Mouse (Mus musculus) layer of hippocampus, postnatal 10 days (tissue): ENCODE data around the gene Syndig1. TPM values are rescaled to one million over a fixed set of nuclear protein-coding genes. Genes with fewer than 3 reads are reported as not detected.

ENCODE experiments used
- DNase-seq, 2 experiments: peaks; one replicate each; pipeline ENCODE4 v3.0.0; 2021; ENCODE audit warnings: low spot score in 2 of 2
- long read RNA-seq: library from polyadenylated mRNA; stranded (forward); transcript quantifications from one replicate; pipeline ENCODE4 v2.0.0, GENCODE M21; 2023
- total RNA-seq, 2 experiments: library from RNA; stranded (reverse); gene quantifications; 2 replicates each; pipeline ENCODE4 v1.2.3; 2021

The Syndig1 gene
- 10 to 100 TPM; 44.2 to 48.2 TPM for total RNA-seq
- long read RNA-seq, transcript Syndig1-202 (4 exons, 2,050 nt): major isoform, 23 of 41 reads
- long read RNA-seq, partial matches to known transcripts: 7 of 41 reads
- long read RNA-seq, other reads (novel, unspliced or antisense): 11 of 41 reads

DNA sequence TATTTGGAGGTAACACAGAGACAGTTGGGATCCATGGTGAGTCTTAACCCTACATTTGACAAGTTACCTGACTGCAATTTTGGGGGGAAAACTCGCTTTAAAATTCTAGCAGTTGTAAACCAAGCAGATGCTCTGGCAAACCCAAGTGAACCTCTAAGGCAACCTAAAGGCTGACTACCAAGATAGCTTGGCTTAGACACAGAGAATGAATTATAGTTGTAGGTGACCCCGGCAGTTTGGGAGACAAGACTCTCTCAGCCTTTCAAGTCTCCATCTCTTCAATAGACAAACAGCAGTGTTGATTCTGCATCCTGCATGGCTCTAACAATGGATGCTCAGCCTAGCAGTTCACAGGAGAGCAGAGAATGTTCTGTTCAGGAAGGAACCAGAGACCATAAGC lies at the start of gene Syndig1:
Gene Syndig1 (plus strand): TSS at position 301 of the 400 bp plus-strand sequence.
- no peak for DNase-seq

DNA sequence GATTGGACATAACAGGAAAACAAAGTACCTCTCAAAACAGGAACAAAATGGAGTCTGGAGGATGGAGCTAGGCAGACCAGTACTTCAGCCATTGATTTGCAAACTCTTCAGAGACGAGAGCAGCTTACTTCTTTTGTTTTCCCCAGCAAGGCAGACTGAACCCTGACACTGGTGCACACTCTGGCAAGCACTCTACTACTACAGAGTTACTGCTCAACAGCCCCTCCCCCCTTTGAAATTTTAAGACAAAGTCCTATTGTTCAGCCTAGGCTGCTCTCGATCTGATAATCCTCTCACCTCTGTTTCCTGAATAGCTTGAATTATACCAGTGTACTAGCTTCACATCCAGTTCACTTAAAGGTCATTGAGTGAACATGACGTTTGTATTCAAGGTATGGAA lies 30.4 kb upstream of the Syndig1 start:
- no peak for DNase-seq

GRCm38 (mm10) chr2:149804599-149805140 lies 24.3 kb upstream of the Syndig1 start:
- no peak for DNase-seq

- DNase-seq: no peak
Observed at GRCm38 (mm10) chr2:149805256-149805655, 23.8 kb upstream of the Syndig1 start.

DNA sequence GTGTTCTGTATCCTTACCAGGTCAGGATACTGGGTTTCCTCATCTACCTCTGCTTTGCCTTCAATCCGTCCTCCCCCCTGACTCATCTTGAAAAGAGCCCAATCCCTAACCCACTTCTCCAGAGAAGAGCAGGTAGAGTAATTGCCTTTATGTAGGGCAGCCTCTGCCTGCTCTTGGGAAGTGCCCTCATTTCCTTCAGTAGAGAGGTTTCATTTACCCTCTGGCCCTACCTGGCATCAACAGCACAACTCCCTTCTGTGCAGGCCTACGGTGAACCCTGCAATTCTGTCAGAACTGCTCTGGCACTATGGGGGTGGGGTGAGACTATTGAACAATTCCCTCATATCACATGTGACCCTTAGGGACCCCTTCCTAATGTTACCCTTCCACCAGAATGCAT lies 16.1 kb upstream of the Syndig1 start:
- no peak for DNase-seq

GRCm38 (mm10) chr2:149818395-149818794 lies 10.6 kb upstream of the Syndig1 start:
- no peak for DNase-seq

DNA sequence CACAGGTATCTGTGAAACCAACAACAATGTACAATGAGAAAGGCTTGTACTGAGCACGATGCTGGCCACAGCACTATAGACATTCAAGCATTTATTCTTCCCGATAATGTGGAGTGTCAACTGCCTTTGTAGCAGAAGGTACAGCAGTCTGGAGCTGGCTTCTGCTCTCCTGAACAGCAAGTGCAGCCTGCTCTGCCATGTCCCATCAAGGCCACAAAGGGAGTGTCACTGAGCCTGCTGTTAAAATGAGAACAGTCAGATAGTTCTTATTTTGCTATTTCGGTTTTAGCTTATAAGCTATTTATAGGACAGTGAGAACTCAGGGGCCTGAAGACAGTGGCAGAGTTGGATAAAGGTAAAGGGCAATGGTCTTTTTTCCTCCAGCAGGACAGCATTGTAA lies 9.3 kb upstream of the Syndig1 start:
- no peak for DNase-seq

DNA sequence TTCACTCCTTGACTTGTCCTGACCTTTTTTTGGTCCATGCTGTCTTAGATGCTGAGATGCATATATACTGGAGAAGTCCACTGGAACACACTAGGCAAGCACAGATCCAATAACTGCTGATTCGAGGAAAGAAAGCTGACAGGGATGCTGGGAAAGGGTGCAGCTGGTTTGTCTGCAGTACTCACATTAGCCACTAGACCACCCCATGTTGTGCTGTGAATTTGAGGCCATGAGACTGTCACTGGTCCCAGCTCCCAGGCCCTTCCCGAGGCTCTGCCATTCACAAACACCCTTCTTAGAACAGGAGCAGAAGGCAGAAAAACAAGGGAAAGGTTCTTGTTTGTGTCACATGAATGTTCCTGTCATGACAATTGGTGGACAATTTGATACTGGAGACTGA lies 8.8 kb upstream of the Syndig1 start:
- DNase-seq: no peak

DNA sequence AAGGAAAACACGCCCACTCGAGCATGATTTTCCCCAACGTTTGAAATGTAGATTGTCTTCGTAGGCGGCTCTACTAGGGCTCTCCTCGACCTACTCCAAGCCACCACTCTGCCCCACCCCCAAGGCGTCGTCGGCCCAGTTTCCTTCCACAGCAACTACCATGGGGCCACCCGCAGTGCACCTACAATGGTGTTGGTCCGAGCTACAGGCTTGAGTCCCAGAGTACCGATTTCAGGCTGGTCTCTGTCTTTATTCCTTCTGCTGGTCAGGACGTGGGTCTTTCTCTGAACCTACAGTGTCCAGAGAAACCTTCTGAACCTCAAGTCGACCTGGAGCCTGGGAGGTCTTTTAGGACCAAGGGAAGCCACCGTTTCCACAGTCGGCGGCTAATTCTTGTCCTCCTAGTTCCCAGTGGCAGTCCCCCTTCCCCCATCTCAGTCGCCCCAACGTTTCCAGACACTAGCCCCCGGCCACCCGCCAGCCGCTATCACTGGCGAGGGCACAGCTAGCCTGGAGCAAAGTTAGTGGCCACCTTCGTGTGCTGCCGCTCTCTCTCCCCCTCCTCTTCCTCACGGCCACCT lies 1.0 kb downstream of the Syndig1 start:
- DNase-seq: peak in 1 of 2 experiments; percentile 17

DNA sequence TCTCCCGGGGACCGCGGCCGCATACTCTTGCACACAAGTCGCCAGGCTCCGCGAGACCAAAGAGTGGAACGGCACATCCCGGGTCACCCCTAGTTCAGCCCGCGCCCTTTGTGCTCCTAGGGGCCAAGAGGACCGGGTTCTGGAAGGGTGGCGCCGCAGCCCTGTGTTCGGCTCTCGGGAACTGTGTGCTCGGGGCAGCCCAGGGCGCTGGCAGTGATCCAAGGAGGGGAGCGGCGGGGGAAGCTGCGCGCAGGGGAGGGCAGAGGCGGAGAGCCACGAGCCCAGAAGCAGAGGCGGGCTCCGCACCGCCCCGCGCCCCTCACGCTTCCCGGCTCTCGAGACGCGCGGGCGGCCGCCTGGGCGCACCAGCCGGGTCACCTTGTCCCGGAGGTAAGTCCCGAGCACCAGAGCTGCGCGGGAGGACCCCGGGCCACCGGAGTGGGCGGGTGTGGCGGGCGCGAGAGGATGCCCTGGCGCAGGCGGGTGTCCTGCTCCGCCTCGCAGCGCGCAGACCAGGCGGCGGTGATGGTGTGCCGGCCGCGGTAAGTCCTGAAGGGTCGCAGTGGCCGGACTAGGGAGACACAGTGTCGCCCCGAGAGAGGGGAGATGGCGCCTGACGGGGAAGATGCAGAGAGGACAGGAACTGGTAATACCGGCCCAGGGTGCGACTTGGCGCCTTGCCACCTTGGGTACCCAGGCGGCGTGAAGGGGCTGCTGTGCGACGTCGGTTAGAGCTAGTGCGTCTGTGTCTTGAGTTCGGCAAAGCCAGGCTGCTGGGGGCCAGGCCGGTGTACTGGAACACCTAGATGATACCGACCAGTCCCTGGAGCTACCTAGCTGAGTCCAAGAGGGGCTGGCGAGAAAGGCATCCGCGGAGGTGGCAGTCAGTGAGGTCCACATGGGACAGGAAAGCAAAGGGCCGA lies 1.8 kb downstream of the Syndig1 start, which contains the start of gene C530025M09Rik:
Gene C530025M09Rik (minus strand): TSS at position 678 of the 923 bp plus-strand sequence.
- peak; percentile 71 to 76 for DNase-seq

GRCm38 (mm10) chr2:149831459-149832245 lies 2.6 kb downstream of the Syndig1 start:
- peak; percentile 22 to 42 for DNase-seq

- no peak for DNase-seq
Observed at GRCm38 (mm10) chr2:149832301-149832700, 3.3 kb downstream of the Syndig1 start.

DNA sequence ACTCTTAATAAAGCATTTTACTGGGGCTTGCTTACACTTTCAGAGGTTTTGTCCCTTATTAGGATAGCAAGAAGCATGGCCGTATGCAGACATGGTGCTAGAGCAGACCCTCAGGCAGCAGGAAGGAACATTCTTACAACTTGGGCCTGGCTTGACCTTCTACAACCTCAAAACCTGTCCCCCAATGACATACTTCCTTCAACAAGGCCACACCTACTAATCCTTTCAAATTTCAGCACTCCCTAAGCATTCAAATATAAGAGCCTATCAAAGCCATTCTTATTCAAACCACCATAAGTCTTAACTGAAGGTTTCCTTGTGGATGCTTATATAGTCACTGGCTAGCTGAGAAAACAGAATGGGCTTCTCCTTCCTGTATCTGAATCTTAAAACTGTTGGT lies 6.1 kb downstream of the Syndig1 start:
- no peak for DNase-seq

DNA sequence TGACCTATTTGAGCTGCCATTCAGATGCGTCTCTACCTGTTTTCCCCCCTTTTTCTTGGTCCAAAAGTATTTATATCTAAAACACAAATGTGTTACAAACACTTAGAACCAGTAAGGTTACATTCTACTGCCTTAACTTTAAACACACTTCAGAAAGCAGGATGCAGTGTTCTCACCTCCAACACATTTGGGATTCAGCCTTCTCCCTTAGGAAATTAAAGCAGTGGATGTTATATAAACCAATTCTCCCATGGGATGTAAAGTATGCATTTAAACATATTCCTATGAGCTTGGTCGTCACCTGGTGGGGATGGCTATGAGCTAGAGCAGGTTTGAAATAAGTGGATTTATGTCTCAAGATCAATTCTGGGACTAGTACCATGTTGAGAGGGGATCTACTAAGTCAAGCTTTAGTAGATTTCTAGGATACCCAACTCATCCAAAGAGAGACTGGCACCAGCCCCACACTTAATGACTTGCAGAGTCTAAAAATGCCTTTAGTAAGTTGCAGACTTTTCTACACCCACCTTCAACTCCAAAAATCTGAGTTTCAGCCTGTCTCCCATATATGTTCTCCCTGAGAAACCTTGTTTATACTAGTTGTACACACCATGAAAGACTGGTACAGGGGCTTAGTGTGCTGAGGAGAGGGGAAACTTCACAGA lies 7.6 kb downstream of the Syndig1 start:
- DNase-seq: no peak

DNA sequence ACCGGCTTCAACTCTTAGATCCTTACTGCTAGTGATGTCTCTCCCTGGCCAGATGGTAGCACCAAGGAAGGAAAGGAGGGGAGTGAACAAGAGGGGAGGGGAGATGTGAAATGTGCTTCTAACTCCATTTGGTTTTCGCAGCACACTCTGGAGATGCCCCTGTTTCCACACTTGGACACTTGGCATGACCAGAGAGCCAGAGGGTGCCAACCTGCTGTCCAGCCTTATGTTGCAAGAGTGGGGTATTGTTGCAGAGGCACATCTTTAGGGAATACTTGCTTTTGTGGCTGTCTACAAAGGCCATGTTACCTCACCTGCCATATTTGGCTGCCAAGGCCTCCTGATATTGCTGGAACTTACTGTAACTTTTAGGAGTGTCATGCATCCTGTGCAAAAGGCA lies 10.7 kb downstream of the Syndig1 start:
- DNase-seq: no peak

DNA sequence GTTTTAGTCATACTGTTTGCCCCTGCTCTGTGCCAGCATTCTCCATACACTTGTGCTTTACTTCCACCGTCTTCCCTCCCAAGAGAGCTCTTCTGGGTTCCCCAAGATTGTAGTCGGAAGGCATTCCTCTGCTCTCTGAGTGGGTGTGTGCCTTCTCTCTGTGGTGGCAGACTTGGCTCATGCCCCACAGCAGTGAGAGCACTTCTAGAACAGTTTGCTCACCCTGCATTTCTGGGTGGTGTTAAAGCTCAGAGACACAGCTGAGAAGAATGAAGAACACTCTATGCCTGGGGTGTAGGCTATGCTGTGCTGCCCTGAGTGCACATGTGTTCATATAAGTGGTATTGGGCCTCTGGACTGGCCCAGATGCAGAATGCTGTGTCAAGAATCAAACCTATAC lies 15.6 kb downstream of the Syndig1 start:
- DNase-seq: no peak

GRCm38 (mm10) chr2:149848778-149849177 lies 19.8 kb downstream of the Syndig1 start:
- DNase-seq: no peak

GRCm38 (mm10) chr2:149861002-149861401 lies 32.0 kb downstream of the Syndig1 start:
- DNase-seq: no peak

DNA sequence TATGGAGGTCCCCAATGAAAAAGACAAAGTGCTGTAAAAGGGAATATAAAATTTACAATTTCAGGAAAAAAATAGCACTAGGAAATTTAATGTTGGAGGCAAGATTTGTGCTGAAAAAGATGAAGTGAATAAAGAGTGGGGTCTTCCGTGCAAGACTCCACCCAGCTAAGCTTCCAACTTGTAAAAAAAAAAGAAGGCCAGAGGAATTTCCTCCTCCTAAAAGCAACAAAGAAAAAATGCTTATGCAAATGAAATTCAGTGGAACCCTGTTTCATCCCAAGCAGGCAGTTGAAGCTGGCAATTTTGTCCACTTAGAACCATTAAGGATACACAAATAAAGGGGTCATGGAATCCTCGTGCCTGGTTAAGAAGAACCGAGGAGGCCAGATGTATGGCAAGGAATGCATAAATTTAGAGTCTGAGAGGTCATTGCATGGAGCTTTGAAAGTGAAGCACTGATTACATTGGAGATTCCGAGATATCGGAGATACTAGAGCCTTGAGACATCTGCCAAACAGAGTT lies 37.0 kb downstream of the Syndig1 start:
- no peak for DNase-seq

- DNase-seq: no peak
Observed at GRCm38 (mm10) chr2:149870496-149870895, 41.5 kb downstream of the Syndig1 start.
